Mouse (Mus musculus) olfactory bulb, adult 2 months (tissue): ENCODE results near the gene Pgpep1l.

Experiments
- CTCF ChIP-seq: fragments of 200-500 bp; IDR thresholded peaks from 2 replicates; pipeline ENCODE4 v1.5.1; 2012; ENCODE audit warnings: low read depth, mild to moderate bottlenecking, low read length, moderate library complexity; ENCODE audit not compliant: insufficient read depth
- POLR2A ChIP-seq: fragments of 200-500 bp; IDR thresholded peaks from 2 replicates; pipeline ENCODE4 v1.6.1; 2012; ENCODE audit warnings: mild to moderate bottlenecking, low read depth, low read length, moderate library complexity; ENCODE audit not compliant: insufficient read depth

DNA sequence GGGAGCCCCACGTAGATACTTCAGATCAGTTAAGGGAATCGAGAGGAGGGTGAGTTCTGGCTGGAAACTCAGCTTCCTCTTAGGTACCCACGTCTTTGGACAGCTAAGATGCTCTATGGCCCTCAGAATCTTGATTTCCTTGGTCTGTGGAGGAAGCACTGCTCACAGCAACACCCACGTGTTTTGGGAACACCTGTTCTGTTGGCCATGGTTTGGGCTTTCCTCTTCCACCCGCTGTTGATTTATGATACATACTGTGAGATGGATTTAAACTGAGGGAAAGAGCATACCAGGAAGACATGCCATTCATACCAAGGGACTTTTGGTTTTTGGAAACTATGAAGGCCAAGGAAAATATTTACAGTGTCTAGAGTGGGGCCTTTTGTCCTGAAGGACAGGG lies 48.4 kb upstream of the Pgpep1l start:
- TF ChIP-seq CTCF (no peak), POLR2A (no peak)
